Mouse (Mus musculus): Measurements from ENCODE around the gene Rarres2. TPM values are rescaled to one million over a fixed set of nuclear protein-coding genes. Genes with fewer than 3 reads are reported as not detected.

Rarres2 gene
- polyA plus RNA-seq (2016; fragmentation: Nextera tagmentation; extraction: Ambion mirVana) = 3.9 and 4.7 TPM in 2 replicates

DNA sequence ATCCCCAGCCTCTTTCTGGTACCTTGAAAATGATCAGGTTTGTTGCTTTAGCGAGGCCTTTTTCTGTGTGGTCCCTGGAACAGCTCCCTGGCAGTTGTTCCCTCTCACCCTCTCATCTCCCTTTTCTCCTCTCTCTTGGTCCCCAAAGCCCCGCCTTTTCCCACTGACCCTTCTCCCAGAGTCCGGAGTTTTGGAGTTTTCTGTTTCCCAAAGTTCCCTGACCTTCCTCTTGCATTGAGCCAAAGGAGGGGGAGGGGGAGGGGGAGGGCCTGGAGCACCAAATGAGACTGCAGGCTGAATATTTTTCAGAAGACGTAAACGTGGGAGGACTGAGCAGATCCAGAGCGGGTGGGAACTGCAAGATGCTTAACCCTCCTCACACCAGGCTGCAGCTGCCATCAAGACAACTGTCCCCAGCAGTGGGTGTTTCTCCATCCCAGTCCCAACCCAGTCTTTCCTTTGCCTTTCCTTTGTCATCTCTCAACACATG lies at the start of gene Rarres2:
Gene Rarres2, minus strand, starts transcription at position 218 of the 490 bp plus-strand sequence.
- no peak within 1 kb of the TSS for H3K27ac ChIP-seq
- 46% methylated on average over 6 of the region's 6 CpGs for WGBS
- H3K36me3 ChIP-seq = peaks cover 20% of the 10 kb centered on the region
- ATAC-seq (ENCODE audit: low FRiP score, low read depth) = no peak
- no peak within 1 kb of the TSS for H3K4me3 ChIP-seq
- no peaks in the 10 kb centered on the region for H3K27me3 ChIP-seq (replicated peaks)
- no peaks in the 10 kb centered on the region for H3K4me1 ChIP-seq
- H3K9ac ChIP-seq = no peak within 1 kb of the TSS
- no peak within 1 kb of the TSS for H3K4me2 ChIP-seq (replicated peaks)
- H3K9me3 ChIP-seq = no peaks in the 10 kb centered on the region

DNA sequence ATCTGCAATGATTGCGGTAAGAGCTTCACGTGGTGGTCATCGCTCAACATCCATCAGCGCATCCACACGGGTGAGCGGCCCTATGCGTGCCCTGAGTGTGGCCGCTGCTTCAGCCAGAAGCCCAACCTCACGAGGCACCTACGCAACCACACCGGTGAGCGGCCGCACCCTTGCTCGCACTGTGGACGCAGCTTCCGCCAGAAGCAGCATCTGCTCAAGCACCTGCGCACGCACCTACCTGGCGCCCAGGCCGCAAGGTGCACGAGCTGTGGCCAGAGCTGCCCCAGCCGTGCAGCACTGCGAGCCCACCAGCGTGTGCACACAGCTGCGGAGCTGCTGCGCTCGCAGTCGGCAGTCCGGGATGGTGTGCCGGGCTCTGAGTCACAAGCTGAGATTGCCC lies 47.4 kb upstream of the Rarres2 start:
- Histone ChIP-seq H3K9ac (no peak overlapping the region), H3K4me1 (no peaks in the 10 kb centered on the region), H3K4me3 (no peak overlapping the region), H3K9me3 (no peaks in the 10 kb centered on the region), H3K4me2 (replicated peaks) (no peak overlapping the region), H3K27ac (no peak overlapping the region), H3K27me3 (replicated peaks) (no peaks in the 10 kb centered on the region), H3K36me3 (peaks cover 30% of the 10 kb centered on the region)
- 92% methylated on average over 30 of the region's 30 CpGs for WGBS
- no peak for ATAC-seq (ENCODE audit: low FRiP score, low read depth)

DNA sequence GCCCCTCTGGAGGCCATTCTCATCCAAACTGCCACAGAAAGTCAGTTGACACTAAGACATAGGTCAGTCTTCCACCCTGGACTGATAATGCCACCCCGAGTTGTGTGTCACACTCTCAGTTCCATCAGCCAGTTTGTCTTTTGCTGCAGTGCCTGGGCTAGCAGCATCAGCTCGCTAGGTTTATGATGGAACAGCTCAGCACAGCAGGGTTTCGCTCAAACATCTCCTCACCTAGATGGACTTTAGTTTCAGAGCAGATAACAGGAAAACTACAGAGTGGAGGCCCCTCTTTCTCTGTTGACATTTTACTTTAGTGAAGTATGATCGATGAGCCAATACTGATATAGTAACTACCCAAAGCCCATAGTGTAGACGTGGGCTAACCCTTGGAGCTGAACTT lies 42.2 kb upstream of the Rarres2 start:
- Histone ChIP-seq H3K4me1 (no peaks in the 10 kb centered on the region), H3K36me3 (peaks cover 33% of the 10 kb centered on the region), H3K9ac (no peak overlapping the region), H3K27me3 (replicated peaks) (no peaks in the 10 kb centered on the region), H3K4me2 (replicated peaks) (no peak overlapping the region), H3K9me3 (no peaks in the 10 kb centered on the region), H3K4me3 (no peak overlapping the region), H3K27ac (no peak overlapping the region)
- no peak for ATAC-seq (ENCODE audit: low FRiP score, low read depth)
- WGBS = 93% methylated on average over 5 of the region's 5 CpGs

DNA sequence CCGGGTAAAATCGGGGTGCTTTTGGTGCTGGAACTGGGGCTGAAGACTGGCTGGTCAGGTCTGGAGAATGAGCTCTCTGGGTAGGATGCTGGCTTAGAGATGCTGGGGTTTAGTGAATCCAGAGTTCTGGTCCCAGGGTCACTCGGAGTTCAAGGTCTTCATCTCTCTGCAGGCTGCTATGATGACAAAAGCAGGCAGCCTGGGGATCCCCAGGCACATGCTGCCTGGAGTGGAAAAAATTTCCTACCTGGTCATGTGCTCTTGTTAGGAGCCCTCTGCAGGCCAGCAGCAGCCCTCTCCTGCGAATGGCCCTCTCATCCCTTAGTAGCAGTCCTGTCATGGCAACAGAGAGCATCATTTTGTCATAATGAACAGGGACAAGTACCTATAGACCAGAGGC lies 40.9 kb upstream of the Rarres2 start:
- no peak overlapping the region for H3K27ac ChIP-seq
- H3K4me1 ChIP-seq = 0 out of 2 replicates have a peak, but pooled peaks cover 2% of the 10 kb centered on the region
- ATAC-seq (ENCODE audit: low FRiP score, low read depth) = no peak
- H3K36me3 ChIP-seq = peaks cover 23% of the 10 kb centered on the region
- no peaks in the 10 kb centered on the region for H3K9me3 ChIP-seq
- H3K4me3 ChIP-seq = no peak overlapping the region
- H3K9ac ChIP-seq = no peak overlapping the region
- no peaks in the 10 kb centered on the region for H3K27me3 ChIP-seq (replicated peaks)
- 85% methylated on average over 4 of the region's 4 CpGs for WGBS
- H3K4me2 ChIP-seq (replicated peaks) = no peak overlapping the region

DNA sequence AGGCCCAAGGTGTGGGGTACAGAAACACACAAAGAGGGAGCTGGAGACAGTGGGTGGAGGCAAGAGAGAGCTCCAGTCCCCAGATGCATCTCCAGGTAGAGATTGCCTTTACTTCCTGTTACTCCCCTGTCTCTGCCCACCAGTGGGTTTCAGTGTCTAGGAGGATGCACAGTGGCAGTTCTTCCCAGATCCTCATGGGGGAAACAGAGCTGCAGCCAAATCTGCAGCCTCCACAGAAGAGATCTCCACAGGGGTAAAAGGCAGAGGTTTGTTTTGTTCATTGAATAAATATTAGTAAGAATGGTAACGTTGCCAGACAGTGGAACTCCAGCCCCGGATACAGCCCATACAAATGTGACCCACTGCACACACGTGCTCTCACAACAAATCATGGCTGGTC lies 38.1 kb upstream of the Rarres2 start:
- WGBS = 88% methylated on average over 3 of the region's 3 CpGs
- Histone ChIP-seq H3K27ac (no peak overlapping the region), H3K9ac (no peak overlapping the region), H3K36me3 (peaks cover 20% of the 10 kb centered on the region), H3K9me3 (no peaks in the 10 kb centered on the region), H3K4me2 (replicated peaks) (no peak overlapping the region), H3K4me1 (0 out of 2 replicates have a peak, but pooled peaks cover 2% of the 10 kb centered on the region), H3K27me3 (replicated peaks) (no peaks in the 10 kb centered on the region), H3K4me3 (no peak overlapping the region)
- ATAC-seq (ENCODE audit: low FRiP score, low read depth) = no peak

- Histone ChIP-seq H3K4me1 (0 out of 2 replicates have a peak, but pooled peaks cover 2% of the 10 kb centered on the region), H3K9me3 (no peaks in the 10 kb centered on the region), H3K27ac (no peak overlapping the region), H3K27me3 (replicated peaks) (no peaks in the 10 kb centered on the region), H3K4me2 (replicated peaks) (no peak overlapping the region), H3K36me3 (peaks cover 14% of the 10 kb centered on the region), H3K9ac (no peak overlapping the region), H3K4me3 (no peak overlapping the region)
- no peak for ATAC-seq (ENCODE audit: low FRiP score, low read depth)
- WGBS = 52% methylated on average over 7 of the region's 7 CpGs
These were observed 36.9 kb upstream of the Rarres2 start for GRCm38 (mm10) chr6:48609512-48609911.

GRCm38 (mm10) chr6:48608124-48608523 lies 35.5 kb upstream of the Rarres2 start:
- H3K27ac ChIP-seq = no peak overlapping the region
- H3K4me2 ChIP-seq (replicated peaks) = no peak overlapping the region
- no peak overlapping the region for H3K9ac ChIP-seq
- no peak for ATAC-seq (ENCODE audit: low FRiP score, low read depth)
- H3K4me3 ChIP-seq = no peak overlapping the region
- H3K36me3 ChIP-seq = peaks cover 2% of the 10 kb centered on the region; the same call in 1 of the 2 replicates
- H3K27me3 ChIP-seq (replicated peaks) = no peaks in the 10 kb centered on the region
- H3K9me3 ChIP-seq = no peaks in the 10 kb centered on the region
- H3K4me1 ChIP-seq = peaks cover 2% of the 10 kb centered on the region; the same call in 1 of the 2 replicates
- 54% methylated on average over 2 of the region's 2 CpGs for WGBS

GRCm38 (mm10) chr6:48602080-48602741 lies 29.6 kb upstream of the Rarres2 start:
- Histone ChIP-seq H3K36me3 (peaks cover 30% of the 10 kb centered on the region), H3K4me3 (peak overlapping the region; percentile 61), H3K4me1 (peaks cover 13% of the 10 kb centered on the region), H3K9me3 (peaks cover 12% of the 10 kb centered on the region), H3K9ac (peak overlapping the region; percentile 78), H3K27ac (peak overlapping the region; percentile 77; the same call in 1 of the 2 replicates), H3K27me3 (replicated peaks) (no peaks in the 10 kb centered on the region), H3K4me2 (replicated peaks) (peak overlapping the region; percentile 76)
- ATAC-seq (ENCODE audit: low FRiP score, low read depth) = peak; percentile 81
- under 1% methylated on average over 28 of the region's 28 CpGs for WGBS

DNA sequence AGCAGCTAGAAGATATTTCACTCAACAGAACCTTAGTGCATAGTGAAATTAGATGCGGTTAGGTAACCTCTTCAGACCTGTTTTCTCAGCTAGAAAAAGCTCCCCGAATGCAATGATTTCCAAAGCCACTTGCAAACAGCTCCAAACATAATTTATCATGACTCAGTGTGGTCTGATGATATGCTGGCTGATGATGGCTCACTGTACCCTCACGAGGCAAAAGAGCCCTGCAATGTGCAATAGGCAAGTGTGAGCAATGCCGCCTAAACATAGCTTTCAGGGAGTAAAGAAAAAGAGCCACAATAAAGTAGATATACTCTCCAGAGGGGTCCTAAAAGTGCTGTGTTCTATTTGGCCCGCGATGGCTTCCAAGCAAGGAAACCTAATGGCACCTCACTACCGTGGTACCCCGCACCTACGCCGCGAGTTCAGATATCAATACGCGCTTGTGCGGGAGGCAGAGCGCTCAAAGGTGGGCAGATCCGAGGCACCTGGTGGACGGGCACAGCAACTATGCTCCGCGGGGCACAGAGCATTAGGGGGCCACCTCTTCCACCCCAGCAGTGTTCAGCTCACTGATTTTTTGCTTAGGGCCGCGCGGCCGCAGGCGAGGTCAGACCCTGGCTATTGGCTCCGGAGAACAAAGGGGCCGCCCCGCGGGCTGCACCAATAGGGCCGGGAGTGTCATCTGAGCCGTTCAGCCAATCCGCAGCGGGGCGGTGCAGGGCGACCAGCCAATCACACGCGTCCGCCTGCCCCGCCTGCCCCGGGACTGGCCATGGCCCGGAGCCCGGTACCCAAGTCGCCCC lies 28.9 kb upstream of the Rarres2 start, which contains the start of gene Zfp775:
Gene Zfp775, plus strand, starts transcription at position 793 of the 809 bp plus-strand sequence.
- peak; percentile 99 for ATAC-seq (ENCODE audit: low FRiP score, low read depth)

GRCm38 (mm10) chr6:48600594-48600993 lies 28.0 kb upstream of the Rarres2 start:
- peaks cover 13% of the 10 kb centered on the region for H3K4me1 ChIP-seq
- H3K9ac ChIP-seq = no peak overlapping the region
- H3K4me3 ChIP-seq = no peak overlapping the region
- no peaks in the 10 kb centered on the region for H3K27me3 ChIP-seq (replicated peaks)
- WGBS = 90% methylated on average over 1 of the region's 1 CpGs
- 0 out of 2 replicates have a peak overlapping the region, but pooled peaks have one; percentile 76 for H3K4me2 ChIP-seq (replicated peaks)
- peaks cover 23% of the 10 kb centered on the region for H3K9me3 ChIP-seq
- no peak overlapping the region for H3K27ac ChIP-seq
- ATAC-seq (ENCODE audit: low FRiP score, low read depth) = no peak
- H3K36me3 ChIP-seq = peaks cover 45% of the 10 kb centered on the region

More for the DNA sequence above, 28.9 kb upstream of the Rarres2 start, which contains the start of gene Zfp775:
- peak within 1 kb of the TSS; percentile 78 for H3K9ac ChIP-seq
- WGBS = 5% methylated on average over 42 of the region's 42 CpGs
- peaks cover 38% of the 10 kb centered on the region for H3K36me3 ChIP-seq
- peaks cover 13% of the 10 kb centered on the region for H3K4me1 ChIP-seq
- peak within 1 kb of the TSS; percentile 76 for H3K4me2 ChIP-seq (replicated peaks)
- H3K9me3 ChIP-seq = peaks cover 19% of the 10 kb centered on the region
- H3K27ac ChIP-seq = peak within 1 kb of the TSS; percentile 77
- H3K4me3 ChIP-seq = peak within 1 kb of the TSS; percentile 61
- no peaks in the 10 kb centered on the region for H3K27me3 ChIP-seq (replicated peaks)

- WGBS = 96% methylated on average over 27 of the region's 27 CpGs
- H3K36me3 ChIP-seq = peaks cover 48% of the 10 kb centered on the region
- H3K4me2 ChIP-seq (replicated peaks) = no peak overlapping the region
These were observed 24.6 kb upstream of the Rarres2 start for GRCm38 (mm10) chr6:48597233-48597625.

More at GRCm38 (mm10) chr6:48597233-48597625, 24.6 kb upstream of the Rarres2 start:
- Histone ChIP-seq H3K27me3 (replicated peaks) (no peaks in the 10 kb centered on the region), H3K4me3 (no peak overlapping the region), H3K9me3 (peaks cover 23% of the 10 kb centered on the region), H3K9ac (no peak overlapping the region), H3K4me1 (peaks cover 27% of the 10 kb centered on the region), H3K27ac (no peak overlapping the region)
- no peak for ATAC-seq (ENCODE audit: low FRiP score, low read depth)
